Mouse (Mus musculus): ENCODE results near the gene Filip1. TPM values are rescaled to one million over a fixed set of nuclear protein-coding genes. Genes with fewer than 3 reads are reported as not detected.
A peak's percentile ranks its signal among the peaks of the same experiment; 100 is the strongest.

Gene Filip1
- total RNA-seq, 2 experiments from 2014 or later: 39.6 to 46.6 TPM

- no peak for DNase-seq
These were observed 113.8 kb downstream of the Filip1 start for GRCm38 (mm10) chr9:79898815-79899214.

GRCm38 (mm10) chr9:79894665-79895064, 118.0 kb downstream of the Filip1 start:
- no peak for DNase-seq

- no peak for DNase-seq
These were observed 118.6 kb downstream of the Filip1 start for GRCm38 (mm10) chr9:79893841-79894612.

- no peak for DNase-seq
These were observed 120.5 kb downstream of the Filip1 start for GRCm38 (mm10) chr9:79892183-79892582.

- DNase-seq: no peak
These were observed 122.2 kb downstream of the Filip1 start for GRCm38 (mm10) chr9:79890488-79890887.

GRCm38 (mm10) chr9:79889132-79889531, 123.5 kb downstream of the Filip1 start:
- DNase-seq: no peak

GRCm38 (mm10) chr9:79885244-79886210, 127.1 kb downstream of the Filip1 start:
- DNase-seq: peak; percentile 44

- no peak for DNase-seq
These were observed 129.5 kb downstream of the Filip1 start for GRCm38 (mm10) chr9:79883139-79883538.

GRCm38 (mm10) chr9:79880031-79880430, 132.6 kb downstream of the Filip1 start:
- peak; percentile 56 for DNase-seq

GRCm38 (mm10) chr9:79875522-79876131, 137.0 kb downstream of the Filip1 start:
- peak; percentile 60 for DNase-seq

- DNase-seq: no peak
These were observed 140.1 kb downstream of the Filip1 start for GRCm38 (mm10) chr9:79872598-79872997.

- DNase-seq: no peak
These were observed 143.1 kb downstream of the Filip1 start for GRCm38 (mm10) chr9:79869512-79869911.

- peak; percentile 34 for DNase-seq
These were observed 146.7 kb downstream of the Filip1 start for GRCm38 (mm10) chr9:79865998-79866397.

- DNase-seq: no peak
These were observed 150.1 kb downstream of the Filip1 start for GRCm38 (mm10) chr9:79862544-79862943.

- no peak for DNase-seq
These were observed 165.6 kb downstream of the Filip1 start for GRCm38 (mm10) chr9:79847099-79847498.

- DNase-seq: no peak
These were observed 170.0 kb downstream of the Filip1 start for GRCm38 (mm10) chr9:79842615-79843014.

GRCm38 (mm10) chr9:79842028-79842427, 170.6 kb downstream of the Filip1 start:
- DNase-seq: no peak

- DNase-seq: no peak
These were observed 181.4 kb downstream of the Filip1 start for GRCm38 (mm10) chr9:79831294-79831693.

- no peak for DNase-seq
These were observed 181.8 kb downstream of the Filip1 start for GRCm38 (mm10) chr9:79830874-79831273.

GRCm38 (mm10) chr9:79829842-79830800, 182.5 kb downstream of the Filip1 start:
- DNase-seq: no peak

GRCm38 (mm10) chr9:79827072-79827471, 185.6 kb downstream of the Filip1 start:
- DNase-seq: no peak
